Comparison of ENCODE assay signal across 9 mouse cellular contexts in the genomic region with DNA sequence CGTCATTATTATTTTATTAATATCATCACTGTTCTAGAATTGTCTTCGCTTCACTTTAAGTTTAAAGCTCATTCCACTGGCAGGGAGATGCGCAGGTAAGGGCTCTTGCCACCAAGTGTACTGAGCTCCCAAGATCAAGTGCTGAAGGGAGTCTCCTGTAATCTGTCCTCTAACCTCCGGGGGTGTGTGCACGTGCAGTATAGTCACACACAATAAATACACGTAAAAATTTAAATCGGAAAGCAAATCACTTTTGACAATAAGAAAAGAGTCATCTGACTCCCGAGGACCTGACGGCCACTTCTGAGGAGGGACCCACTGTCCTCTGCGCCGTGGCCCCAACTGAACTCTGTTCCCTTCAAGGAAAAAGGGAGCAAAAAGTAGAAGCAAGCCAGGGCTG. TPM values are rescaled to one million over a fixed set of nuclear protein-coding genes. Genes with fewer than 3 reads are reported as not detected.
DNase-seq lines count a peak whose midpoint lies in the region; ATAC-seq and TF ChIP-seq lines count a peak whose summit lies in the region.
"Had no signal": no experiment of that assay in that cellular context is flagged by ENCODE, and none has a peak within 500 bp of the region (broad histone marks: within the 10 kb centered on the region; RNA-seq: fewer than 3 reads in every experiment).

No protein-coding gene starts in this region.

- dilution Hi-C loops in CH12.LX (cut with MboI; ENCODE audit: extremely low pct_ligation_motif_present, extremely low pct_unique_long_range_greater_than_20kb, low sequenced_read_pairs) = no loop called here

- in situ Hi-C loops in CH12.LX (cut with MboI; ENCODE audit: low pct_ligation_motif_present, low pct_unique_long_range_greater_than_20kb, low sequenced_read_pairs) = no loop called here

- no peaks in the 10 kb centered on the region for H3K36me3 ChIP-seq in CH12.LX (replicated peaks in 1 of 2; ENCODE audit: control insufficient read depth in 1 of 2, insufficient read depth in 1 of 2, low read length in 1 of 2)
- no peaks in the 10 kb centered on the region for H3K36me3 ChIP-seq in forebrain, embryonic 15.5 days
- no peaks in the 10 kb centered on the region for H3K36me3 ChIP-seq in liver, embryonic 12.5 days

- H3K9me3 ChIP-seq in CH12.LX (replicated peaks; ENCODE audit: low read length) = no peaks in the 10 kb centered on the region
- H3K9me3 ChIP-seq in forebrain, embryonic 15.5 days = no peaks in the 10 kb centered on the region
- H3K9me3 ChIP-seq in liver, embryonic 12.5 days (replicated peaks) = no peaks in the 10 kb centered on the region

- WGBS in forebrain, embryonic 15.5 days = 29% methylated on average over 11 of the region's 11 CpGs
- 31% methylated on average over 11 of the region's 11 CpGs for WGBS in liver, embryonic 12.5 days (ENCODE audit: insufficient replicate concordance)

- DNase-seq in embryo, embryonic 10.5 days (ENCODE audit: low spot score) = peak; percentile 17
- DNase-seq in embryo, embryonic 11 days = no peak
- no peak for DNase-seq in CH12.LX (ENCODE audit: extremely low read depth)
- no peak for DNase-seq in urinary bladder, postnatal 25 days (ENCODE audit: low spot score)
- DNase-seq in adrenal gland, postnatal 14 days = no peak
- no peak for DNase-seq in cerebellum, postnatal 10 days
- DNase-seq: gastrocnemius, postnatal 14 days had no signal

- H3K27ac ChIP-seq in CH12.LX (ENCODE audit: insufficient read depth, low read depth) = no peak overlapping the region
- H3K27ac ChIP-seq in forebrain, embryonic 15.5 days (replicated peaks) = no peak overlapping the region
- peak overlapping the region; percentile 96 for H3K27ac ChIP-seq in liver, embryonic 12.5 days

- TF ChIP-seq POLR2A in CH12.LX (IDR thresholded peaks at IDR 0.05; ENCODE audit: low read depth, low read length) = no peak

- no peak for ATAC-seq in forebrain, embryonic 15.5 days (replicated peaks)
- no peak for ATAC-seq in liver, embryonic 12.5 days

- peaks cover 81% of the 10 kb centered on the region for H3K27me3 ChIP-seq in CH12.LX (replicated peaks)
- 0 out of 2 replicates have a peak, but pooled peaks cover 4% of the 10 kb centered on the region for H3K27me3 ChIP-seq in forebrain, embryonic 15.5 days
- H3K27me3 ChIP-seq in liver, embryonic 12.5 days (replicated peaks) = peaks cover 31% of the 10 kb centered on the region

- H3K9ac ChIP-seq in CH12.LX (ENCODE audit: insufficient read depth, low read depth) = no peak overlapping the region
- 0 out of 2 replicates have a peak overlapping the region, but pooled peaks have one; percentile 50 for H3K9ac ChIP-seq in forebrain, embryonic 15.5 days (replicated peaks)
- H3K9ac ChIP-seq in liver, embryonic 12.5 days = peak overlapping the region; percentile 92

- TF ChIP-seq CTCF in CH12.LX (conservative IDR thresholded peaks at IDR 0.05 in 1 of 2, IDR thresholded peaks at IDR 0.05 in 1 of 2; ENCODE audit: low read depth in 2 of 2, low read length in 2 of 2) = no peak

- H3K79me2 ChIP-seq in CH12.LX (replicated peaks; ENCODE audit: control insufficient read depth, extremely low read depth, insufficient read depth, poor library complexity, severe bottlenecking) = no peaks in the 10 kb centered on the region

- no peak for TF ChIP-seq EP300 in CH12.LX (IDR thresholded peaks at IDR 0.05; ENCODE audit: low read length)

- H3K4me2 ChIP-seq in CH12.LX (ENCODE audit: insufficient read depth, low read depth, poor library complexity, severe bottlenecking) = no peak overlapping the region
- H3K4me2 ChIP-seq in forebrain, embryonic 15.5 days (replicated peaks) = peak overlapping the region; percentile 84
- peak overlapping the region; percentile 94 for H3K4me2 ChIP-seq in liver, embryonic 12.5 days

- no peak for TF ChIP-seq RAD21 in CH12.LX (IDR thresholded peaks at IDR 0.05; ENCODE audit: low read depth, low read length)

- peaks cover 0 to 4% of the 10 kb centered on the region in 2 experiments; a peak in 2 of 4 replicates for H3K4me1 ChIP-seq in CH12.LX (ENCODE audit: control insufficient read depth in 1 of 2, insufficient read depth in 2 of 2)
- peaks cover 21% of the 10 kb centered on the region for H3K4me1 ChIP-seq in forebrain, embryonic 15.5 days
- peaks cover 71% of the 10 kb centered on the region for H3K4me1 ChIP-seq in liver, embryonic 12.5 days

- H3K4me3 ChIP-seq in CH12.LX (replicated peaks in 1 of 3; ENCODE audit: low read depth in 2 of 3, low read length in 2 of 3, poor library complexity in 1 of 3) = no peak overlapping the region
- H3K4me3 ChIP-seq in forebrain, embryonic 15.5 days = peak overlapping the region; percentile 69
- peak overlapping the region; percentile 92 for H3K4me3 ChIP-seq in liver, embryonic 12.5 days

TF ChIP-seq in CH12.LX, 34 proteins besides CTCF, POLR2A, EP300 and RAD21:
- TF ChIP-seq BHLHE40 (IDR thresholded peaks at IDR 0.05; ENCODE audit: low read depth, low read length) (0 out of 2 replicates have a peak, but pooled peaks have one; percentile 28), NRF1 (IDR thresholded peaks at IDR 0.05; ENCODE audit: low read depth, low read length) (no peak)

RNA-seq across cellular contexts. Expression of a gene that starts 1.6 kb away (rescaled TPM):
- total RNA-seq in CH12.LX (2012; rRNA removed) (0.46 and 1.1 TPM in 2 replicates), CH12.LX (2014; rRNA removed) (0.16 TPM in 1 of 2 replicates, not detected in the other)
- polyA plus RNA-seq in CH12.LX (2012; ENCODE audit: insufficient read length, low read depth) = 0.34 and 0.35 TPM in 2 replicates
- polyA plus RNA-seq in forebrain, embryonic 15.5 days (2015; fragmentation: Nextera tagmentation; extraction: Ambion mirVana) = 4.4 and 4.5 TPM in 2 replicates
- 12.6 and 13.6 TPM in 2 replicates for polyA plus RNA-seq in liver, embryonic 12.5 days (2016; fragmentation: Nextera tagmentation; extraction: Ambion mirVana)
- total RNA-seq in adrenal gland, postnatal 14 days (2021) = 5.9 and 6.0 TPM in 2 replicates

RNA-seq across cellular contexts. Expression of a gene that starts 45.1 kb away (rescaled TPM):
- total RNA-seq in CH12.LX (2012; rRNA removed) = not detected in 2 replicates
- not detected in 2 replicates for total RNA-seq in CH12.LX (2014; rRNA removed)
- polyA plus RNA-seq in CH12.LX (2012; ENCODE audit: insufficient read length, low read depth) = not detected in 2 replicates
- polyA plus RNA-seq in forebrain, embryonic 15.5 days (2015; fragmentation: Nextera tagmentation; extraction: Ambion mirVana) = not detected in 2 replicates
- not detected in 2 replicates for polyA plus RNA-seq in liver, embryonic 12.5 days (2016; fragmentation: Nextera tagmentation; extraction: Ambion mirVana)
- total RNA-seq in adrenal gland, postnatal 14 days (2021) = 0.44 and 0.64 TPM in 2 replicates
- total RNA-seq: gastrocnemius, postnatal 14 days had no signal

RNA-seq across cellular contexts. Expression of a gene that starts 46.1 kb away (rescaled TPM):
- 0.08 TPM in 1 of 2 replicates, not detected in the other for total RNA-seq in CH12.LX (2012; rRNA removed)
- not detected in 2 replicates for total RNA-seq in CH12.LX (2014; rRNA removed)
- polyA plus RNA-seq in CH12.LX (2012; ENCODE audit: insufficient read length, low read depth) = 0.29 and 0.35 TPM in 2 replicates
- 0.43 and 0.50 TPM in 2 replicates for polyA plus RNA-seq in forebrain, embryonic 15.5 days (2015; fragmentation: Nextera tagmentation; extraction: Ambion mirVana)
- polyA plus RNA-seq in liver, embryonic 12.5 days (2016; fragmentation: Nextera tagmentation; extraction: Ambion mirVana) = 0.08 and 0.11 TPM in 2 replicates
- 7.2 and 7.3 TPM in 2 replicates for total RNA-seq in adrenal gland, postnatal 14 days (2021)
- total RNA-seq: gastrocnemius, postnatal 14 days had no signal

RNA-seq across cellular contexts. Expression of a gene that starts 59.1 kb away (rescaled TPM):
- total RNA-seq in CH12.LX (2012; rRNA removed) = 0.71 and 0.93 TPM in 2 replicates
- 0.15 and 0.18 TPM in 2 replicates for total RNA-seq in CH12.LX (2014; rRNA removed)
- polyA plus RNA-seq in CH12.LX (2012; ENCODE audit: insufficient read length, low read depth) = 1.3 and 1.6 TPM in 2 replicates
- 0.66 and 0.73 TPM in 2 replicates for polyA plus RNA-seq in forebrain, embryonic 15.5 days (2015; fragmentation: Nextera tagmentation; extraction: Ambion mirVana)
- 1.1 and 1.2 TPM in 2 replicates for polyA plus RNA-seq in liver, embryonic 12.5 days (2016; fragmentation: Nextera tagmentation; extraction: Ambion mirVana)
- 0.30 and 1.0 TPM in 2 replicates for total RNA-seq in adrenal gland, postnatal 14 days (2021)

Comparison
In these comparisons a context has a peak if more than half of its experiments do, and no peak if none do; other contexts are left out.
1. H3K4me3 ChIP-seq: peak in forebrain, embryonic 15.5 days (single experiment) and liver, embryonic 12.5 days (single experiment); none in CH12.LX (0 of 3).